Mouse (Mus musculus): ENCODE results near the gene Osbpl9.

Gene Osbpl9

GRCm38 (mm10) chr4:109134955-109135354, 67.1 kb downstream of the Osbpl9 start:
- no peak for DNase-seq (ENCODE audit: low spot score in 2 of 2)

GRCm38 (mm10) chr4:109131256-109131872, 70.7 kb downstream of the Osbpl9 start:
- DNase-seq (ENCODE audit: low spot score in 2 of 2): no peak

- no peak for DNase-seq (ENCODE audit: low spot score in 2 of 2)
Measured at GRCm38 (mm10) chr4:109128971-109129370, 73.1 kb downstream of the Osbpl9 start.

- DNase-seq (ENCODE audit: low spot score in 2 of 2): no peak
Measured at GRCm38 (mm10) chr4:109128017-109128416, 74.1 kb downstream of the Osbpl9 start.

GRCm38 (mm10) chr4:109126834-109127564, 75.1 kb downstream of the Osbpl9 start:
- no peak for DNase-seq (ENCODE audit: low spot score in 2 of 2)

- DNase-seq (ENCODE audit: low spot score in 2 of 2): no peak
Measured at GRCm38 (mm10) chr4:109125746-109126425, 76.2 kb downstream of the Osbpl9 start.

GRCm38 (mm10) chr4:109122830-109123555, 79.1 kb downstream of the Osbpl9 start:
- no peak for DNase-seq (ENCODE audit: low spot score in 2 of 2)

GRCm38 (mm10) chr4:109120735-109121134, 81.3 kb downstream of the Osbpl9 start:
- no peak for DNase-seq (ENCODE audit: low spot score in 2 of 2)

- no peak for DNase-seq (ENCODE audit: low spot score in 2 of 2)
Measured at GRCm38 (mm10) chr4:109119641-109120125, 82.4 kb downstream of the Osbpl9 start.

- DNase-seq (ENCODE audit: low spot score in 2 of 2): no peak
Measured at GRCm38 (mm10) chr4:109118327-109118659, 83.8 kb downstream of the Osbpl9 start.

- peak; percentile 84 to 92 for DNase-seq (ENCODE audit: low spot score in 2 of 2)
Measured at GRCm38 (mm10) chr4:109117596-109118326, 84.3 kb downstream of the Osbpl9 start.

- DNase-seq (ENCODE audit: low spot score in 2 of 2): no peak
Measured at GRCm38 (mm10) chr4:109116938-109117337, 85.1 kb downstream of the Osbpl9 start.

GRCm38 (mm10) chr4:109116494-109116893, 85.6 kb downstream of the Osbpl9 start:
- DNase-seq (ENCODE audit: low spot score in 2 of 2): peak; percentile 37 to 61

GRCm38 (mm10) chr4:109115742-109116141, 86.3 kb downstream of the Osbpl9 start:
- no peak for DNase-seq (ENCODE audit: low spot score in 2 of 2)

GRCm38 (mm10) chr4:109114308-109114707, 87.8 kb downstream of the Osbpl9 start:
- no peak for DNase-seq (ENCODE audit: low spot score in 2 of 2)

GRCm38 (mm10) chr4:109112915-109113505, 89.1 kb downstream of the Osbpl9 start:
- DNase-seq (ENCODE audit: low spot score in 2 of 2): no peak

GRCm38 (mm10) chr4:109110978-109111377, 91.1 kb downstream of the Osbpl9 start:
- DNase-seq (ENCODE audit: low spot score in 2 of 2): no peak

- DNase-seq (ENCODE audit: low spot score in 2 of 2): no peak
Measured at GRCm38 (mm10) chr4:109109686-109110085, 92.4 kb downstream of the Osbpl9 start.

GRCm38 (mm10) chr4:109109012-109109411, 93.1 kb downstream of the Osbpl9 start:
- no peak for DNase-seq (ENCODE audit: low spot score in 2 of 2)

- DNase-seq (ENCODE audit: low spot score in 2 of 2): no peak
Measured at GRCm38 (mm10) chr4:109106594-109106993, 95.5 kb downstream of the Osbpl9 start.

- peak in 1 of 2 experiments; percentile 32 for DNase-seq (ENCODE audit: low spot score in 2 of 2)
Measured at GRCm38 (mm10) chr4:109106034-109106433, 96.0 kb downstream of the Osbpl9 start.
